Mouse (Mus musculus): ENCODE measurements around the gene Fmnl1. TPM values are rescaled to one million over a fixed set of nuclear protein-coding genes. Genes with fewer than 3 reads are reported as not detected.

The Fmnl1 gene
- polyA plus RNA-seq, 1 experiment = not detected

DNA sequence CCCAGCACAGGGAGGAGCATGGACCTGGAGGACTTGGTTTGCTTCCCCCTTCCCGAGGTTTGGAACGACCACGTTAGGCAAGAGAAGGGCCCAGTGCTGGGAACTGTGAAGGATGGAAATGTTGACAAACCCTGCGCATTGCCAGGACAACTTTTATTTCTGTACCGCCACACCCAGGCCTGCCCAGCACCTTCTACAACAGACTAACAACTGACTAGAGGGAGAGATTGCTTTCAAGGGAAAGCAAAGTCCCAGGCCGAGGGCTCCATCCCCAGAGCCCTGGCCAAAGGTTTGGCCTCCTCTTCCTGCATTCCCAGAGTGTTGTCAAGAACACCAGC is 30.2 kb upstream of the Fmnl1 start:
- Histone ChIP-seq H3K27ac (ENCODE audit: insufficient read depth, low read depth, low read length) (peak overlapping the region; percentile 95), H3K4me1 (ENCODE audit: control insufficient read depth, insufficient read depth, low read length) (peaks cover 36% of the 10 kb centered on the region), H3K4me3 (ENCODE audit: insufficient read depth, low read depth, low read length) (no peak overlapping the region)
- 35% methylated on average over 6 of the region's 6 CpGs for WGBS
- TF ChIP-seq CTCF (IDR thresholded peaks at IDR 0.05; ENCODE audit: insufficient read depth, low read depth, low read length) = no peak
- no peak for TF ChIP-seq POLR2A (IDR thresholded peaks at IDR 0.05; ENCODE audit: insufficient read depth, low read depth, low read length)

DNA sequence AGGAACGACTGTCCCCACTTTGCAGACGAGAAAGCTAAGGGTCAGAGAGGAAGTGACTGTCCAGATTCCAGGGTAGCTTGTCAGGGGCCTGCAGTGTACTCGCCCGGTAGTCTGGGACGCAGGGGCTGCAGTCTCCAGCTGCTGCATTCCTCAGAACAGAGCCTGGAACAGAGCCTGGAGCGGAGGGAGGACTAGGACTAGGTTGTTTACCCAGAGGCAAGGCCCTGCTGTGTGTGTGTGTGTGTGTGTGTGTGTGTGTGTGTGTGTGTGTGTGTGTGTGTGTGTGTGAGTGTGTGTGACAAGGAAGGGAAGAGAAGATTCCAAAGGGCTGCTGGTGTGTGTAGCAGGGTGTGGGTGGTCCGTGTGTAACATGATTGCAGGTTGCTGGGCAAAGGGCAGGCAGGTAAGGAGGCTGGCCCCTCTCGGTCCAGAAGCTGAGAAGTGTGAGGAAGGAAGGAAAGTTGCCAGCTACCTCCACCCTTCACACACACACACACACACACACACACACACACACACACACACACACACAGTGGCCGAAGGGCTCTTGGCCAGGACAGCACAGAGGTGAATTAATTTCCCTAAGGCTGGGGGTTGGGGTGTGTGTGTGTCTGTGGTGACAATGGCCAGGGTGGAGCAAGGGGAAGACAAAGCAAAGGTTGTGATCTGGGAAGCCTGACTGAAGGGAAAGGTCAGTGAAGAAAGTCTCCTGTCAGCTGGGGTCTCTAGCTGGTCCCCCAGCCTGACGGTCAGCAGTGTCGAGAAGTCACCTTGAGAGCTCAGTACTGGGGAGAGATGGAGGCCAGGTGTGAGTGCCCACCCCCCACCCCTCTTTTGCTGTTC is 29.6 kb upstream of the Fmnl1 start:
- no peak for TF ChIP-seq CTCF (IDR thresholded peaks at IDR 0.05; ENCODE audit: insufficient read depth, low read depth, low read length)
- no peak for TF ChIP-seq POLR2A (IDR thresholded peaks at IDR 0.05; ENCODE audit: insufficient read depth, low read depth, low read length)
- WGBS = 29% methylated on average over 11 of the region's 11 CpGs
- peak overlapping the region; percentile 95 for H3K27ac ChIP-seq (ENCODE audit: insufficient read depth, low read depth, low read length)
- no peak overlapping the region for H3K4me3 ChIP-seq (ENCODE audit: insufficient read depth, low read depth, low read length)
- peaks cover 34% of the 10 kb centered on the region for H3K4me1 ChIP-seq (ENCODE audit: control insufficient read depth, insufficient read depth, low read length)

DNA sequence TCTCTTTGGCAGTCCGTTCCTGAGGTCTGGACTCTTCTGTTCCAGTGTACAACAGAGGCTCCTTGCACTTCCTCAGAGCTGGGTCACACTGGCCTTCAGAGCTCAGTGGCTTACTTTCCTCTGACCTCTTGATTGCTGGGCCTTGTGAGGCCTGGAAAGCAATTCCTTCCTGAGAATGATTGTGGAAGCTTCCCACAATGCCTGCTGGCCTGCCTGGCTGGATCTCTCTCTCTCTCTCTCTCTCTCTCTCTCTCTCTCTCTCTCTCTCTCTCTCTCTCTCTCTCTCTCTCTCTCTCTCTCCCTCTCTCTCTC is 29.0 kb upstream of the Fmnl1 start:
- 16% methylated on average over 1 of the region's 1 CpGs for WGBS
- H3K4me1 ChIP-seq (ENCODE audit: control insufficient read depth, insufficient read depth, low read length) = peaks cover 34% of the 10 kb centered on the region
- no peak overlapping the region for H3K4me3 ChIP-seq (ENCODE audit: insufficient read depth, low read depth, low read length)
- H3K27ac ChIP-seq (ENCODE audit: insufficient read depth, low read depth, low read length) = peak overlapping the region; percentile 95
- TF ChIP-seq POLR2A (IDR thresholded peaks at IDR 0.05; ENCODE audit: insufficient read depth, low read depth, low read length) (no peak), CTCF (IDR thresholded peaks at IDR 0.05; ENCODE audit: insufficient read depth, low read depth, low read length) (no peak)

DNA sequence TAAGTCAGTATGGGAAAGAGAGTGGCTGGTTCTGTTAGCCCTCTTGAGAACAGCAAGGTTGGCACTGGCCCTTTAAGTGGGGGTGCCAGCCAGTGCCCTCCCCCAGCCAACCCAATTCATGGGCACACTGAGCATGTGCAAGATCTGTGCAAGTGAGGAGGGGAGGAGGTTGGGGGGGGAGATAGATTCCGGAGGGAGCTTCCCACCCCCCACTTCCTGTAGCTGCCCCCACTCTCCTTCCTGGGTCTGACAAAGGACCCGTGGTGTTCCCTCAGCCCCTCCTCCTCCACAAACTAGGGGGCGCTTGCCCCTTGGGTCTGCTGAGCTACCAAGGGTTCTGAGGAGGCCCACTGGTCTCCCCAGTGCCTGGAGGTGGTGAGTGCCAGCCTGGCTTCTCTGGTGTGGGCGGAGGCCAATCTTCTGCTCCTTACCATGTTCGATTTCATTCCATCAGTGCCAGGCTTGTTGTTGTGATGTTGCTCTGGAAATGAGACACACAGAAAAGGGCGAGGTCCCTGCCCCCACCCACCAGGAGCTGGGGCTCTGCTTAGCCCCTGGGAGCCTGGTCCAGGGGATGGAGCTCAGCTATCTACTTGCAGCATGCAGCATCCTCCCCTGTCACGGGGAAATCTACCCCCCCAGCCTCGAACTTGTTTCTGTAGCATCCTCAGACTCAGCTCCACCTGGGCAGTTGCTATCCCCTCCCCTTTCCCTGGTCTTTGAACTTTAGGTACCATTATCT is 28.3 kb upstream of the Fmnl1 start:
- peaks cover 34% of the 10 kb centered on the region for H3K4me1 ChIP-seq (ENCODE audit: control insufficient read depth, insufficient read depth, low read length)
- TF ChIP-seq CTCF (IDR thresholded peaks at IDR 0.05; ENCODE audit: insufficient read depth, low read depth, low read length) = no peak
- TF ChIP-seq POLR2A (IDR thresholded peaks at IDR 0.05; ENCODE audit: insufficient read depth, low read depth, low read length) = peak; percentile 46; the same call in 1 of the 2 replicates
- H3K27ac ChIP-seq (ENCODE audit: insufficient read depth, low read depth, low read length) = peak overlapping the region; percentile 95
- peak overlapping the region; percentile 53 for H3K4me3 ChIP-seq (ENCODE audit: insufficient read depth, low read depth, low read length)
- 9% methylated on average over 8 of the region's 8 CpGs for WGBS

DNA sequence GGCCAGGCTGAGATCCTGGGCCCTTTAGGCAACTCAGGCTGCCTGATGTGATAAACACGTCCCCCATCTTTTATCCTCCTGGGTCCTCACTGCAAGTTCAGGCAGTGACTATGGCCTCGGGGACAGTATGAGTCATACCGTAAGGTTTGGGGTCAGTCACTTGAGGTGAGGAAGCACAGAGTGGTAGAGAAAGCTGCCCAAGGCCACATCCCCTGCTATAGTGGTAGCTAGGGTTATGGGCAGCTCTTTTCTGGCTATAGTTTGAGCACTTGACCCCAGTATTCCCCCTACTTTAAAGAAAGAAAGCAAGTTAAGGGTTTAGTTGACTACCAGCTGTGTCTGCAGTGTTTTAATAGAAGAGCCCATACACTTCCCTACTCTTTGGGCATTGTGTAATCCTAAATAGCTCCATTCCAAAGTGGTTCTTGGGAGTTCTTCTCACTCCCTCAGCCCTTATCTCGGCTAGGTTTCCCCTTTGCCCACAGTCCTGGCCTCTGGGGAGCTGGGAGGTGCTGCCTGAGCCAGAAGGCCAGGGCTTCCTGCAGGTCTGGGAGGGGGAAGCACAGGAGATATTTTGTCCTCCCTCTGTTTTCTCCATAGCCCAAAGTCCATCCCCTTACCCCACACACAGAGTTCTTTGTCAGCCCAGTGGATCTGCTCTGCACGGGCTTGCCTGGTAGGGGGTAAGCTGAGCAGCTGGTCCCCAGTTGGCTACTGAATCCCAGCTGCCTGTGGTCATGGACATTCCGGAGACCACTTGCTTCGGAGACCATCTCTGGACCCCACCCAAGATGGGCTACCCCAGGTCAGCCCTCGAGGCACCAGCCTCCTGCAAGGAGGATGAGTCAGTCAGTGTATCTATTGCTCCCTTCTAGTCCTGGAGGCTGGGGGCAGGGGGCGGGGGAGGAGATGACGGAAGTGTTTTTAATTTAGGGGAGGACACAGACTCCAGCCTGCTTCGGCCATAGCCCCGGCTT is 26.3 kb upstream of the Fmnl1 start:
- Histone ChIP-seq H3K27ac (ENCODE audit: insufficient read depth, low read depth, low read length) (no peak overlapping the region; the same call in 1 of the 2 replicates), H3K4me3 (ENCODE audit: insufficient read depth, low read depth, low read length) (no peak overlapping the region), H3K4me1 (ENCODE audit: control insufficient read depth, insufficient read depth, low read length) (peaks cover 34% of the 10 kb centered on the region)
- TF ChIP-seq CTCF (IDR thresholded peaks at IDR 0.05; ENCODE audit: insufficient read depth, low read depth, low read length) = no peak
- TF ChIP-seq POLR2A (IDR thresholded peaks at IDR 0.05; ENCODE audit: insufficient read depth, low read depth, low read length) = no peak
- 52% methylated on average over 12 of the region's 12 CpGs for WGBS

DNA sequence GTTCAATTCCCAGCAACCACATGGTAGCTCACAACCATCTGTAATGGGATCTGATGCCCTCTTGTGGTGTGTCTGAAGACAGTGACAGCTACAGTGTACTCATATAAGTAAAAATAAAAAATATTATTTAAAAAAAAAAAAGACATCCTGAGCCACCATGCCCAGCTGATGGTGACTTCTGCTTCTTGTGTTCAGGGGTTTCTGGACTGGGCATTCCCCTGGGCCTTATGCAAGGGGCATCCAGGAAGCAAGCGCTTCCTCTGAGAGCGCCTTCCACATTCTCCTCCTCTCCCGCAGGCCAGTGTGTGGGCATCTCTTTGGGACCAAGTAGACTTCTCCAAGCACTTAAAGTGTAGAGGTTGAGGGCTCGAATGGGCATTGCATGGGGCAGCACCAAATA is 24.5 kb upstream of the Fmnl1 start:
- Histone ChIP-seq H3K4me3 (ENCODE audit: insufficient read depth, low read depth, low read length) (no peak overlapping the region), H3K4me1 (ENCODE audit: control insufficient read depth, insufficient read depth, low read length) (peaks cover 20% of the 10 kb centered on the region), H3K27ac (ENCODE audit: insufficient read depth, low read depth, low read length) (no peak overlapping the region)
- 89% methylated on average over 4 of the region's 4 CpGs for WGBS
- TF ChIP-seq POLR2A (IDR thresholded peaks at IDR 0.05; ENCODE audit: insufficient read depth, low read depth, low read length) (no peak), CTCF (IDR thresholded peaks at IDR 0.05; ENCODE audit: insufficient read depth, low read depth, low read length) (no peak)

DNA sequence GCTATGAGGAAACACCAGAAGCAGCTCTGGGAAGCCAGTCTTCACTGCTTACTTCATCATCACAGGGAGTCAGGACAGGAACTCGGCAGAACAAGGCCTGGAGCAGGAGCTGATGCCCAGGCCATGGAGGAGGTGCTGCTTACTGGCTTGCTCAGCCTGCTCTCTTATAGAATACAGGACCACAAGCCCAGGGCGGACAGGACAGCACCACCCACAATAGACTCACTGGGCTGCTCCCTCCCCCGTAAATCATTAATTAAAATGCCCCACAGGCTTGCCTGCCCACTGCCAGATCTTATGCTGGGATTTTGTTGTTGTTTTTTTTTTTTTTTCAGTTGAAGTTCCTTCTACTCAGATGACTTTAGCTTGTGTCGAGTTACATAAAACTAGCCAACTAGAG is 23.1 kb upstream of the Fmnl1 start:
- TF ChIP-seq POLR2A (IDR thresholded peaks at IDR 0.05; ENCODE audit: insufficient read depth, low read depth, low read length) (no peak), CTCF (IDR thresholded peaks at IDR 0.05; ENCODE audit: insufficient read depth, low read depth, low read length) (no peak)
- WGBS = 71% methylated on average over 4 of the region's 4 CpGs

DNA sequence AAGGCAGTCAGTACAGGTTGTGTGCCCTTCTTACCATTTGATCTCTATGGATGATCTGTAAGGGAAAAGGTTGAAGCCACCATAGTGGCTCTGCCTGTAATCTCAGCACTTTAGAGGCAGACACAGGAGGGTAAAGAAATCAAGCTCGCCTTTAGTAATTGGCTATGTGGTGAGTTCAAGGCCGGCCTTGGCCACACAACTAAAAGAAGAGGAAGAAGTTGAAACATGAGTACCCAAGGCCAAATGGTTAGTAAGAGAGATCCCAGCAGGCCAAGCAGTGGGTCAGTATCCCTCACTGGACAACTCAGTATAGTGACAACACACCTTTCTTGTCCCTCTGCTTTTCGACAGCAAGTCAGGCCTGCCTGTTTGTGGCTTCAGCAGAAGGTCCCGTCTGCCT is 21.1 kb upstream of the Fmnl1 start:
- 98% methylated on average over 4 of the region's 4 CpGs for WGBS
- Histone ChIP-seq H3K4me3 (ENCODE audit: insufficient read depth, low read depth, low read length) (no peak overlapping the region), H3K4me1 (ENCODE audit: control insufficient read depth, insufficient read depth, low read length) (peaks cover 2% of the 10 kb centered on the region; the same call in 1 of the 2 replicates), H3K27ac (ENCODE audit: insufficient read depth, low read depth, low read length) (no peak overlapping the region)
- no peak for TF ChIP-seq POLR2A (IDR thresholded peaks at IDR 0.05; ENCODE audit: insufficient read depth, low read depth, low read length)
- no peak for TF ChIP-seq CTCF (IDR thresholded peaks at IDR 0.05; ENCODE audit: insufficient read depth, low read depth, low read length)

More for the DNA sequence above, 23.1 kb upstream of the Fmnl1 start:
- no peak overlapping the region for H3K27ac ChIP-seq (ENCODE audit: insufficient read depth, low read depth, low read length)
- H3K4me1 ChIP-seq (ENCODE audit: control insufficient read depth, insufficient read depth, low read length) = peaks cover 8% of the 10 kb centered on the region
- H3K4me3 ChIP-seq (ENCODE audit: insufficient read depth, low read depth, low read length) = no peak overlapping the region

All from olfactory bulb, adult 2 months (tissue).